Mouse (Mus musculus) thymus, postnatal 4 days (tissue): ENCODE measurements around the gene Gucy1b1.

Experiments
- DNase-seq: peaks from one replicate; pipeline ENCODE4 v3.0.0; 2021

Gene Gucy1b1

DNA sequence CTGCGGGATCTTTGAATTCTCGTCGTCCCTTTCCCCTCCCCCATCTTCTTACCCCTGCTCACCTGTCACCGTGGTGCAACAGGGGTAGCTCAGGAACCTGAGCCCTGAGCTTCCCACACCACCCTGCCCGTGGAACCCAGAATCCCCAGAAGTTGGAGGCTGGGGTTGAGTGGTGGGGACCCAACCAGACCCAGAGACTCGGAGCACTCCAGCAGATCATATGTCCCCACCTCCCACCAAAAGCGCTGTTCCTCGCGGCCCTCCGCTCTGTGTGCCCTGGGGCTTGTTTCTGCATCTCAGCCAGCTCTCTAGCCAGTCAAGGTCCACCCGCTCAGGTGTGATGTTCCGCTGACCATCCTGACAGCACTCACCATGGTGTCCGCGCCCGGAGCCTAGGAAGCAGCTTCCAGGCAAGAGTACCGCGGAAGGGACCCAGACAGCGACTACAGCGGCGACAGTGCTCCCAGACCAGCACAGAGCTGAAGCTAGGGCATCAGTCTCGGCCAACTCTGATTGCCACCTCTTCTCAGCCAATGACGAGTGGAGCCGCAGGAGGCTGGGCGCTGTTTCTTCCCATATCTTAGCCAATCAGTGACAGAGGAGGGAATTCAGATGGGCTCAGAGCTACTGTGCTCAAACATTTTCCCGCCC, at the start of gene Gucy1b1:
Gene Gucy1b1 (minus strand): TSS at position 489 of the 651 bp plus-strand sequence.
- peak; percentile 61 for DNase-seq

DNA sequence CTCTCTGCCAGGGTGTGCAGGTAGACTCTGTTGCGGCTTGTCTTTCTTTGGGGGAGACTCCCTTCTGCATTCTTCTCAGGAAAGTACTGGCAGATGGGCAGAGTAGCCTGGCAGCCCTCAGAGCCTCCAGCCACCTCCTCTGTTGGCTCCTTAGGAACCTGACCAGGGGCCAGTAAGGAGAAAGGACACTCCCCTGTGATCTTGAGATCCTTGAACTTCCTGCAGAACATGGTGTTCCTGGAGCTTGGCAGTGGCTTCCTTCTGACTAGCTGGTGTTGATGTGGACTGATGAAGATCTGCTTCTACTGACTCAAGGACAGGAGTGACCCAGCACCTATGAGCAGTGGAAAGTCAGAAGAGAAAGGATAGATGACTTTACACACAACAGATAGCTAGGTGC, 44.4 kb upstream of the Gucy1b1 start:
- DNase-seq = no peak

DNA sequence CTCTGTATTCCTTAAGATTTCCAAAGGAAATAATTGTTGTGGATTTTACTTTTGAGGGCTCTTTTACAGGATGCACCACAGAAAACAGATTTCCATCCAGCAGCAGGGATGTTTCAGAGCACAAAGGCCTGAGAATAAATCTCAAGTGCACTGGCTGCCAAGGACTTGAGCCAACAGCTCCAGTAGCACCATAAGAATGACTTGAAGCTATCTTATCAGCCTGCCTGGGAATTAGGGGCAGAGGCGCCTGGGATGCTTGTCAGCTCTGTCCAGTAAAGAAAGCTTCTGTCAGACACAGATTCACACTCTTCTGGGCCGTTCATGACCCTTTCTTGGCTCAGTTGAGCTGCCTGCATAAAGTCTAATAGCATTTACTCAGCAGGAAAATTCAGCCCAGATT, 38.0 kb upstream of the Gucy1b1 start:
- DNase-seq = no peak

DNA sequence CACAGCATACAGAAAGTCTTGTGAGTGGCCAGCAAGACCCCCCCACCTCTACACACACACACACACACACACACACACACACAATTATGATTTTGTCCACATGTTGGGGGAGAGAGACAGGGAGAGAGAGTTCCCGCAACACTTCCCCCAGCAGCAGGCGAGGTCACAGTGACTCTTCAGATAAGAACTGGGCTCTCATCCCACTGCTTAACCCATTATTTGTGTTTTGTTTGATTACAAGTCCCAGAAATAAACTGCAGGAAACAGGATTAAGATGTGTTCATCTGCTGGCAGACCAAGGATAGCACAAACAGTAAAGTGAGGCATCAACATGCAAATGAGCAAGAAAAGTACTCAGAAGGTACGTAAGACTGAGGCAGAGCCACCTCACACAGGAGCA, 37.5 kb upstream of the Gucy1b1 start:
- DNase-seq = no peak

DNA sequence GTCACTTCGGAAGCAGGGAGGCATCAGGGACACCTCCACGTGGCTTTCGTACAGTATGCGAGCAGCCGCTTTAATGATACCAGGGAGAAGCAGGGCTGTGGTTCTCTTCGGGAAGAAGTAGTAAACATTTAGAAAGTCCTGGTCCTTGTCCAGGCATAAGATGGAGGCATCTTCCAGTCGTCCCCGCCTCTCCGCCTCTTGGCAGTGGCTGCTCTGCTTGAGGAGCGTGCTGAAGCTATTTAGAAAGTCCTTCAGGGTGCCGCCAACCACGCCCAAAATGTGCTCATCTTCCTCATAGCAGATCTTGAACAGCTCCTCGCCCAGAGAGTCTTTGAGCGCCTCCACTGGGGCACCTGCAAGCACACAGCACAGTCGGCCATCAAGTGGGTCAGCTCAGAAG, 34.5 kb upstream of the Gucy1b1 start:
- DNase-seq = no peak

DNA sequence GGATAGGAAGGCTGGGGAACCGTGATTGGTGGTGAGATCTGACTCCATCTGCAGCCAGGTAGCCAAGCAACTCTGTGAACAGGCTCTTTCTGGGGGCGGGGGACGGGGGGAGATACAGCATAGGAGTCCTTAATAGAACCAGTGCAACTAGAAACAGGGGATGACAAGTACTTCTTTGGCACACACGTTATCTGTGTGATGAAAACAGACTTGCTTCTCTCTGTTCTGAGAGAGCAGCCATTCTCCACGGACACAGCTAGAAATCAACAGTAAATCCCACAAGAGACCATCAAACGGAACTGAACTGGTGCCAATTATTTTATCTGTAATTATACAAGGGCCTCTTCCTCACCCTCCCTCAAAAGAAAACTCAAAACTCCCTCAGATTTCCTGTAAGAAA, 29.7 kb upstream of the Gucy1b1 start:
- no peak for DNase-seq

DNA sequence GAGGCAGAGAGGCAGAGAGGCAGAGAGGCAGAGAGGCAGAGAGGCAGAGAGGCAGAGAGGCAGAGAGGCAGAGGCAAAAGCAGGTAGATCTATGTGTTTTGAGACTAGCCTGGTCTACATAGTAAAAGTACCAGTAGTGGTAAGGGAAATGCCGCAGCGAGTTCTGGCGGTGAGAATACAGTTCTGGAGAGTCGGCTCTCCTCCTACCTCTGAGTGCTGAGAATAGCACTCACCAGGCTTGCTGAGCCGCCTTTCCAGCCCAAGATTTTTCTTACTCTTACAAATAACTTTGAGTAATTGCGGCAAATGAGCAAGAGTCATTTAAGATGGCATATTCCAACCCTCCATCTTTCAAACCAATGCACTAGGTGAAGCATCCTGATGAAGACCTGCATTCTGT, 24.6 kb upstream of the Gucy1b1 start:
- no peak for DNase-seq

DNA sequence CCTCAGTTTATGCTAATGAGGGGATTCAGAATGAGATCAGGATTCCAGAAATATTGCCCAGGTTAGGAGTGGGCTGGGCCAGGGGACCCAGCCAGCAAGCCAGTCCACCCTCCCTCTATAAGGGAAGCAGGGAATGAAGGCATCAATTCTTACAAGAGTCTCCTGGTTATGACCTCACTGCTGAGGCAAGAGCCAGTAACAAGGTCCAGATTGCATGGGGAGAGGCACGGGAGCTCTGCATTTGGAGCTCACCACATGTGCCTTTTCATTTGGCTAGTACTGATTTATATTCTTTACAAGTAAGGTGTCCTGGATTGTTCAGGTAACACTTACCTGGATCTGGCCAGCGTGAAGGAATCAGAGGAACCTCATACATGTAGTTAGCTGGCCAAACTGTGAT, 22.3 kb upstream of the Gucy1b1 start:
- no peak for DNase-seq

DNA sequence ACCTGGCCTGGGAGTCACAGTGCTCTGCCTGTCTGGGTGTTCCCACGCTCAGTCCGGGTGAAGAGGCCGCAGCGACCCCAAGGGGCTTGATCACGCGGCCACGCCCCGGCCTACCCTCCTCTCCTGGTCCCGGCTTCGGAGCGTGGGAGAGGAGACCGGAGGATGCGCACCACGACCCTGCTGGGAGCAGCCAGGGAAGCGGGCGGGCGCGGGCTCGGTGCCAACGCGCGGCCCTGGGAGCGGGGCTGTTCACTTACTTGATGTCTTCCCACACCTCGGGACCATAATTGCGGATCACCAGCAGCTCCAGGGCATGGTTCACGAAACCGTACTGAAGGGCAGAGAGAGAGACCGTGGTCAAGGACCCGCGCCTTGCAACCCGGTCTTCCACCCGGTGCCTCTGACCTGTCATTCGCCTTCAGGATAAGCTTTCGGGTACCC, 728 bp downstream of the Gucy1b1 start:
- peak; percentile 48 for DNase-seq

DNA sequence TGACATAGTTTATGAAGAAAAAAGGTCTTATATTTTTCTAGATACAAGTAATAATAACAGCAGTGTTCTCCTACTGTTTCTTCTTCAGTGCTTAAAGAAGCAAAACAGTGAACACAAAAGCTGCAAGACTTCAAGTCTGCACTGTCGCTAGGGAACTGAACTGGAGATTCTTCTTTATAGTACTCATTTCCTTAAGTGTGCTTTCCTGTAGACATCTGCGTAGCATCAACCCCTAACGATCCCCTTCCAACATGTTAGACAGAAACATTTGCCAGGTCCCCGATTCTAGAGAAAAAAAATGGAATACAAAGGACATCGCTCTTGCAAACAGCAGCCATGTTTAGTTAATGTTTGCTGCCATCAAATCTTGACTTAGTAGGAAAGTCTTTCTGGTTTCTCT, 6.7 kb downstream of the Gucy1b1 start:
- no peak for DNase-seq

DNA sequence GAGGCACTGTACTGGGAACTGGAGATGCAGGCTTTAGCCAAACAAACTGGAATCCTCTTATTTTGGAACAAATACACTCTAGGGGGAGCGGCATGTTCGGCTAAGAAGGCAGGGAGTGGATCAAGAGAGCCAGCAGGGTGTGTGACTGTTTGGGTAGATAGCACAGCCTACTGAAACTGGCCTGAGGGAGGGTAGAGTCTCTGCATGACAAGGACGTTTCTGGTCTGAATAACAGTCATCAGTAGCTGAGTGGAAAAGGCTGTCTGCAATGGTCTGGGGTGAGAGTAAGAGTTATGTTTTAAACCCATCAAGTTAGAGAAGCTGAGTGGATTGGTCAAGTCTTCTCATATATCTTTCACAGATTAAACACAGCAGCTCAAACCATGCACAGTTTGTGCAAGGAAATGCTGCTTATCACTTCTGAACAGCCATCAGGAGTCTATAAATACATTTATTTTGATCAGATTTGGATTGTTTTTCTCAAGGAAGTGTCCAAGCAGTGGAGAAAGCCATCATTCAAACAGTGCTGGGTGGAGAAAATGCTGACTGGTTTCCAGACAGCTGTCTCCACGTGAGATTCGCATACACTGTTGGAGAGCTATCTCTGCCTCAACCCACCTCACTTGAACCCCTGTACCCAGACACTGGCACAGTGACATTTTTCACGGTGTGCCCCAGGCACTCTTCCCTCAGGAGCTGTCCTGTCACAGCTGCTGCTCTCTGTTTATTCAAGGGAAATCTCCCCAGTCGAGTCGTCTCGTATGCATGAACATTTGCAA, 12.9 kb downstream of the Gucy1b1 start:
- no peak for DNase-seq

DNA sequence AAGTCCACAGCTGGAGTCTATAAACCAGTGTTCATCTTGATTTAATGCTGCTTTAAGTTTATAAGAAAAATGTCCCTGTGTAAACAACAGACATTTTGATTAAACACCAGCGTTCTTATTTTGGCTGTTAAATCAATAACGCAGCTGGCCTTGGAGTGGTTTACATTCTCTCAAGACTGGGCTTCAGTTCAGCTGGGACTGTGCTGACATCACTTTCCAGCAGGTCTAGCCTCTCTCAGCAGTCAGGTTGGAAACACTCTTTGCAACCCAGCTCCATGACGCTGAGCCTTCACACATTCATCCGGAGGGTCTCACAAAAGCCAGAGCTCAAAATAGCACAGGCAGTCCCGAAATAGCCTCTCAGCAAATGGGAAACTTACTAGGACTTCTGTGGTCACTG, 17.3 kb downstream of the Gucy1b1 start:
- DNase-seq = no peak

DNA sequence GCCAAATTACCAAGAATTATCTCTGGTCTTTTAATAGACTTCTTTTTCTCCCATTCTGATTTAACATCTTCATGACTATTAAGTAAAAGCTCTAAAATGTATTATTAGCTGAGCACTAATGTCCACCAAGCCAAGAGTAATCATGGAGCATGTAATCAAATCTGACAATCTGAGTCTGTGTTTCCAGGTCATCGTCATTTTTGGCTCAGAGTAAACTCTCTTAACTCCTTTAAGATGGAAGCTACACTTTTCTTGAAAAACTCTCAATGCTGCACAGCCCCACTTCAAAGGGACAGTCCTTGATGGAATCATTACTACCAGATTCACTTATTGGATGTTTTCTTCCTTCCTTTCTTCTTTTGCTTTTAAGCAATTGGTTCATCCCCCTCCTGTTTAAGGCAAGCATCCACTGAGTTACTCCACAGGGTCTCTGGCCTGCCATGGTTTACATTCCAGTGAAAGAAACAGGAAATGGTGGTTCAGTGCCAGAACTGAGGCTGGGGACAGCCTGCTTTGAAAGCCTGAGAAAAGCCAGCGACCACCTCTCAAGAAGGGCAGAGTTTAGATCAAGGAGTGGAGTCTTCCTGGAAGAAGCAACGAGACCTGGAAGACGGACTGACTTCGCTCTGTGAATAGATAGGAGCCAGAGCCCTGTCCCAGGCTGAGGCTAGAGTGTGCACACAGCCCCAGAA, 20.1 kb downstream of the Gucy1b1 start:
- no peak for DNase-seq

DNA sequence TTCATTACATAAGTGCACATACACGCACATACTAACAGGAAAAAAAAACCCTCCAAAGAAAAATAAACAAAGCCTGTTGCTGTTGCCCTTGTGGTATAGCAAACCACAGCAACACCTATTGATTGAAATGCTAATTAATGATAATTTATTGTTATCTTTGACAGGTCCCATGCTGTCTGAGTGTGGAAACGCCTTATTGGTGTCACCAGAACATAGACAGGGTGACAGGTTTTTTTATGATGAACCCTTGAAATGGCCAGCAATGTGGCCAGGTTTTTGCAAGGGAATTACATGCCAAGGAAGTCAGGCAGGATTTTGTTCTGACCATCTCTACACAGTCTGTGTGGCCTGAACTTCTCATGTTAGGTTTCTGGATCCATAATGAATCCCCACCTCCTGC, 22.5 kb downstream of the Gucy1b1 start:
- DNase-seq = no peak

DNA sequence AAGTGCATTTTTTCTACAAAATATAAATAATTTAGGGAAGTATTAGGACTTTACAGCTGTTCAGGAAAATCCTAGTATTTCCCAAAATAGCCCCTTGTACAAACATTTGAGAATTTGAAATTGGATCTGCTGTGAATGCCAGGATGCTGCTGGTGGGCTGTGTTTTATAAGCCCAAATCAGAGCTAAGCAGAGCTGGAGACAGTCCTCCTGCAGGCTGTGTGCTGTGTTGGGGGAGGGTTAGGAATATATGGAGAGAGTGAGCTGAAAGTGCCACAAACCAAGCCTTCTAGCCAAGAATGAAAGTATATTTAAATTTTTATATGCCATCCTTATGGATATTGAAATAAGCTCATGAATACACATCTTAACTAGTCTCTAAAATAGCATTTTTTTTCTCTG, 23.0 kb downstream of the Gucy1b1 start:
- DNase-seq = no peak

DNA sequence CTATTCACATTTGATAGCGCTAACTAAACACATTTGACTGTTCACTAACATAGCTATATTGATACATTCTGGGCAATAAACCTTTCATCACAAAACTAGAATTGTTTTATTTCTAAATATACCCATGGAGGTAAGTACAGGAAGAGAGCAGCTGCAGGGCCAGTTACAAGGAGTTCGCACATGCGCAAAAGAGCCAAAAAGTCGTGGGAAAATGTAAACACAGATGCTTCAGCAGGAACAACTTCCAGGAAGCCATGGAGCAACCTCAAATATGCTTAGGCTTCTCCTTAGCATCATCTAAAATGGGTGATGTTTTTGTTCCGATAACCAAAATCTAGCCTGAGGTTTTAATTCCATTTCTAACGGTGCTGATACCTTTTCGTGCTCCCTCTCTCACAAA, 25.8 kb downstream of the Gucy1b1 start:
- no peak for DNase-seq

DNA sequence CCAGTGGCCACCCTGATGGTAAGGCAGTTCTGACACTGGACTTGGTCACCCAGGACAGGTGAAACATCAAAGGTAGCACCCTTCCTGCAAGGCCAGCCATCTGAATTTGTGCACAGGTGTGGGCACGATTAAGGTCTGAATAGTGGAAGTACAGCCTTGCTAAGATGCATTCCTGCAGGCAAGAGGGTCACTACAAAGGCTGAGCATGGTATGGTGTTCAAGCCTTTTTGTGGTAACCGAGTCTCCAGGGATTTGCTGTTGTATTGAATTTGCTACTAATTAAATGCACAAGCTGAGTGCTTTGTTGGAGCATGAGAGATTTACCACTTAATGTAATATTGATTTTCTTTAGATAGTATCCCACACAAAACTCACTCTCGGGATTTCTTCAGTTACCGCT, 26.4 kb downstream of the Gucy1b1 start:
- no peak for DNase-seq

DNA sequence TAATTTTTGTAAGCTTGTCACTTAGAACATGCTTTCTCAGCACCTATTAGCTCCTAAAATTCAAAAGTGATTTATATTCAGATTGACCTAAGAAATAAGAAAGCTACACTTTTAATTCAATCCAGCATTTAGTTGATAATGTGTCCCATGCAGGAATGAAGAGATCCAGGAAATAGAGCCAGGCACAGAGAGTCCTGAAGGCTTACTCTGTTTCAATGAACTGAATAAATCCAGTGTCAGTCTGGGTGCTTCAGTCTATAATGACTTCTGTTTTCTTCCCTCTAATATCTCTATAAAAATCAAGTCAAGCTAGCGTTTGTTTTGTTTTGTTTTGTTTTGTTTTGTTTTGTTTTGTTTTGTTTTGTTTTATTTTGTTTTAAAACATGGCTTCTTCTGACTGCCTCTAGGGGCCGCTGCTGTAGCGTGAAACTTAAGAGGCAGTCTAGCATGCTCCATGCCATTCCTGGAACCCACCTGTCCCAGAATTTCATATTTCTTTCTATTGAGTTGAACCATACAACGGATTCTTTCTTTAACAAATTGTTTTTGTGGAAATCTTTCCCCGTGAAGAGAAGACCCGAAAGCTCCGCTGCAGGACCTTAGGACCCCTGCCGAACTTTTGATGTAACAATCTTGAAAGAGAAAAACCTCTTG, 27.3 kb downstream of the Gucy1b1 start:
- DNase-seq = peak; percentile 62

DNA sequence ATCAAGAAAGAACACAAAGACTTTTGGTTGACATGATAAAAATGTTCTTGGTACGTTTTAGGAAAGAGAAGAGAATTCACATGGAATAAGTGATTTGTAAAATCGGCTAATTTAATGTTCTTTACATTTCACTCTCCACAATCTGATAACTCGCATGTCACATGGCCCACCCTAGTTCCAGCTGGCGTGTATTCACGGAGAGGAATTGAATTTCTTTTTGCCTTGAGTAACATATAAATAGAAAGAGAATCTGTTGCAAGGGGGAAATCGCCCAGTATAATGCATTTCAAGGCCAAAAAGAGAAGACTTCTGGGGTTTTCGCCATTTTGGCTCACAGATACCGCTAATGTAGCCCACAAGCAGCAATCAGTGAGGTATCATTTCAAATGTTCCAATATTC, 28.4 kb downstream of the Gucy1b1 start:
- no peak for DNase-seq

DNA sequence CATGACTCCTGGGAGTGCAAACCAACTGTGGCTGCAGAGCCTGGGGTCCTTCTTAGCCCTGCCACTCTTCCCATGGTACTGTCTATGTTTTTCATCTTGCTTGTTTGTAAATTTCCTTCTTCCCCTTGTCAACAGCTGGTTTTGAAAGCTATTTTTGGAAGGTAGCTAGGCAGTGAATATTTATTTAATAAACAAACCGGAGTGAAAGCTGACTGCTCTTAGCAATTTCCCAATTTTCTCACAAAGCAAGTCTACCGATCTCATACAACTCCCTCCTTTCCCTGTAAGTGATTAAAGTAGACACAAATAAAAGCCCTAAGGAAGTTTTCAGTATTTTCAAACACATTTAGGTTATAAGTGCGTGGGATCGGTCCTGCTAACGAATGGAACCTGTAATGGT, 29.6 kb downstream of the Gucy1b1 start:
- no peak for DNase-seq

DNA sequence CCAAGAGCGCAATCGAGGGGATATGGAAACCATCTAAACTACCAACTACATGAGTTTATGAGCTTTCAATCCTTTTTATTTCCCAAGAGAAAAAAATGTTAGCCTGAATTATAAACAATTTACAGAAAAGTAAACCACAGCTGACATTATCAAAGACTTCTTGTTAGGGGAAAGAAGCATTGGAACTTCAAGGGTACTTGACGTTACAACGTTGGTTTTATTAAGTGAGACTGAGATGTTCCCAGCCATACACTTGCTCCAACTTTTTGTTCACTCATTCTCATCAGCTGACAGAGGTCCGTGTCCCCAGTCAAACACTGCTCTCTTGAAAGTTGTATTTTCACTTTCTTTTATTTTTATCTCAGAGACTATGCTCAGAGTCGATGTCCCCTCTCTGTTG, 30.8 kb downstream of the Gucy1b1 start:
- no peak for DNase-seq

DNA sequence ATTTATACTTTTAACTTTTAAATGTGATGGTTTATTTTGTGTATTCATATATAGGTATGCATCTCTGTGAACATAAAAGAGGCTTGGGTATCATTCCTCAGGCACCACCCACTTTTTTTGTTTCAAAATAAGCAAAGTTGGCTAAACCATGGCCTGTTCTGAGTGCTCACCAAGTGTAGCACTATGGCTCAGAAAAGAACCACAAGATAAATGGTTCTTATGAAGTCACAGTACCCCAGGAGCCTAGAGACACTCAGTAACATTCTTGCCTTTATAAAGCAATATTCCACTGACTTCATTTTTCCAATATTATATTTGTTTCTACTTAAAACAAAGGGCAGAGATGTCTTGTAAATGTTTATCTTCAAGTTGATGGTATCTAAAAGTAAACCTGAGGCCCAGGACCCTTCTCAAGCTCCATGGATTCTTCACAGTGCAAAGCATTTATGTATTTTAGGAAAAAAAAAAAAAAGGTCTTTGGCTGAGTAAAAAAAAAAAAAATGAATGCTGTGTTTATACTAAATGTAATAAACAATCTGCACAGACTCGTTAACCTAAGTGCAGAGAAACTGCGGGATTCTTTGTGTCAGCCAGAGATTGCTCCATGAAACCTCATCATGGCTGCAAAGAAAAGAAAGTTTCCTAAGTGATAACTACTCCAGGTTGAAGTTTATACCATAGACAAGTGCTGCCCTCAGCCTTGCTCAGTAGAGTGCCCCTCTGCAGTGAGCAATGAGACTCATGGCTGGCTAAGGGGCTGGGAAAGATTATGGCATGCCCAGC, 38.0 kb downstream of the Gucy1b1 start:
- DNase-seq = no peak
